Mouse (Mus musculus): ENCODE data around the gene Tmem26.
"Not testable (repeated sequence)": the region's sequence is repeated elsewhere in the genome, so short reads cannot be mapped to it uniquely, and the experiment has no call there.

Gene Tmem26

GRCm38 (mm10) chr10:68723568-68724360 is at the start of gene Tmem26:
Tmem26 (plus strand) TSS chr10:68723646.
- DNase-seq (ENCODE audit: low read depth in 1 of 2, low spot score in 2 of 2): peak in 1 of 2 experiments; percentile 36

GRCm38 (mm10) chr10:68678678-68679077 is 44.8 kb upstream of the Tmem26 start:
- DNase-seq (ENCODE audit: low read depth in 1 of 2, low spot score in 2 of 2): no peak

GRCm38 (mm10) chr10:68681233-68681632 is 42.2 kb upstream of the Tmem26 start:
- DNase-seq (ENCODE audit: low read depth in 1 of 2, low spot score in 2 of 2): no peak

GRCm38 (mm10) chr10:68685510-68685909 is 37.9 kb upstream of the Tmem26 start:
- no peak for DNase-seq (ENCODE audit: low read depth in 1 of 2, low spot score in 2 of 2)

GRCm38 (mm10) chr10:68691116-68691515 is 32.3 kb upstream of the Tmem26 start:
- DNase-seq (ENCODE audit: low read depth in 1 of 2, low spot score in 2 of 2): no peak

- DNase-seq (ENCODE audit: low read depth in 1 of 2, low spot score in 2 of 2): no peak
Measured at GRCm38 (mm10) chr10:68692401-68692800, 31.0 kb upstream of the Tmem26 start.

- no peak for DNase-seq (ENCODE audit: low read depth in 1 of 2, low spot score in 2 of 2)
Measured at GRCm38 (mm10) chr10:68695760-68696336, 27.6 kb upstream of the Tmem26 start.

- no peak for DNase-seq (ENCODE audit: low read depth in 1 of 2, low spot score in 2 of 2)
Measured at GRCm38 (mm10) chr10:68704268-68704667, 19.2 kb upstream of the Tmem26 start.

- DNase-seq (ENCODE audit: low read depth in 1 of 2, low spot score in 2 of 2): no peak
Measured at GRCm38 (mm10) chr10:68705471-68706036, 17.9 kb upstream of the Tmem26 start.

GRCm38 (mm10) chr10:68707014-68707852 is 16.2 kb upstream of the Tmem26 start:
- no peak for DNase-seq (ENCODE audit: low read depth in 1 of 2, low spot score in 2 of 2)

- DNase-seq (ENCODE audit: low read depth in 1 of 2, low spot score in 2 of 2): no peak
Measured at GRCm38 (mm10) chr10:68712926-68713325, 10.5 kb upstream of the Tmem26 start.

GRCm38 (mm10) chr10:68714302-68714701 is 9.1 kb upstream of the Tmem26 start:
- DNase-seq (ENCODE audit: low read depth in 1 of 2, low spot score in 2 of 2): no peak

GRCm38 (mm10) chr10:68715396-68715795 is 8.1 kb upstream of the Tmem26 start:
- DNase-seq (ENCODE audit: low read depth in 1 of 2, low spot score in 2 of 2): no peak

- no peak for DNase-seq (ENCODE audit: low read depth in 1 of 2, low spot score in 2 of 2)
Measured at GRCm38 (mm10) chr10:68718375-68718774, 5.1 kb upstream of the Tmem26 start.

GRCm38 (mm10) chr10:68720887-68721400 is 2.5 kb upstream of the Tmem26 start:
- DNase-seq (ENCODE audit: low read depth in 1 of 2, low spot score in 2 of 2): peak in 1 of 2 experiments; percentile 49

GRCm38 (mm10) chr10:68723015-68723414 is 431 bp upstream of the Tmem26 start:
- no peak for DNase-seq (ENCODE audit: low read depth in 1 of 2, low spot score in 2 of 2)

GRCm38 (mm10) chr10:68724361-68724720 is 895 bp downstream of the Tmem26 start:
- DNase-seq (ENCODE audit: low read depth in 1 of 2, low spot score in 2 of 2): no peak

GRCm38 (mm10) chr10:68727464-68727863 is 4.0 kb downstream of the Tmem26 start:
- DNase-seq (ENCODE audit: low read depth in 1 of 2, low spot score in 2 of 2): no peak

GRCm38 (mm10) chr10:68735621-68736020 is 12.2 kb downstream of the Tmem26 start:
- DNase-seq (ENCODE audit: low read depth in 1 of 2, low spot score in 2 of 2): no peak

- no peak for DNase-seq (ENCODE audit: low read depth in 1 of 2, low spot score in 2 of 2)
Measured at GRCm38 (mm10) chr10:68737391-68737790, 13.9 kb downstream of the Tmem26 start.

GRCm38 (mm10) chr10:68738981-68739380 is 15.5 kb downstream of the Tmem26 start:
- DNase-seq (ENCODE audit: low read depth in 1 of 2, low spot score in 2 of 2): not testable (repeated sequence)

Data from monocyte, adult 2 months (primary cell).